ENCODE assay signal across 8 mouse cellular contexts in genomic region chr2:69635064-69635701, GRCm38 (mm10). TPM values are rescaled to one million over a fixed set of nuclear protein-coding genes. Genes with fewer than 3 reads are reported as not detected.
DNase-seq lines count a peak whose midpoint lies in the region; ATAC-seq lines count a peak whose summit lies in the region.

No protein-coding gene starts in this region.

- WGBS in forebrain, embryonic 11.5 days: 12% methylated on average over 11 of the region's 11 CpGs
- 6% methylated on average over 11 of the region's 11 CpGs for WGBS in hindbrain, embryonic 15.5 days
- 14% methylated on average over 11 of the region's 11 CpGs for WGBS in limb, embryonic 11.5 days
- WGBS in midbrain, embryonic 11.5 days: 14% methylated on average over 11 of the region's 11 CpGs
- 12% methylated on average over 11 of the region's 11 CpGs for WGBS in stomach, embryonic 14.5 days

- H3K4me2 ChIP-seq in forebrain, embryonic 11.5 days (ENCODE audit: low read depth, low read length, severe bottlenecking): peak overlapping the region; percentile 31; the same call in 1 of the 2 replicates
- peak overlapping the region; percentile 55 for H3K4me2 ChIP-seq in hindbrain, embryonic 15.5 days
- H3K4me2 ChIP-seq in limb, embryonic 11.5 days (ENCODE audit: low read depth, severe bottlenecking): no peak overlapping the region
- peak overlapping the region; percentile 5; the same call in 1 of the 2 replicates for H3K4me2 ChIP-seq in midbrain, embryonic 11.5 days
- peak overlapping the region; percentile 25 for H3K4me2 ChIP-seq in stomach, embryonic 14.5 days (replicated peaks; ENCODE audit: low read depth, low read length)

- H3K4me1 ChIP-seq in forebrain, embryonic 11.5 days (replicated peaks; ENCODE audit: control insufficient read depth, insufficient read depth, low read length): no peaks in the 10 kb centered on the region
- peaks cover 3% of the 10 kb centered on the region; the same call in 1 of the 2 replicates for H3K4me1 ChIP-seq in hindbrain, embryonic 15.5 days (replicated peaks)
- no peaks in the 10 kb centered on the region for H3K4me1 ChIP-seq in limb, embryonic 11.5 days (ENCODE audit: control insufficient read depth, insufficient read depth, low read length)
- H3K4me1 ChIP-seq in midbrain, embryonic 11.5 days (ENCODE audit: control insufficient read depth, insufficient read depth, low read length): no peaks in the 10 kb centered on the region
- no peaks in the 10 kb centered on the region for H3K4me1 ChIP-seq in stomach, embryonic 14.5 days (ENCODE audit: control insufficient read depth, insufficient read depth, low read length)

- peak; percentile 31 to 51 for DNase-seq in right cerebral cortex, adult 2 months (ENCODE audit: low spot score in 2 of 2)
- DNase-seq in right cerebral cortex, postnatal 25 days: no peak
- peak; percentile 36 for DNase-seq in c-Kit-negative CD71-positive TER-119-positive erythroid progenitor cells, embryonic 14.5 days (ENCODE audit: low read depth, low spot score)
- DNase-seq in forebrain, embryonic 11.5 days (ENCODE audit: low spot score): peak; percentile 75
- DNase-seq in limb, embryonic 11.5 days (ENCODE audit: low spot score): peak; percentile 77
- peak; percentile 95 for DNase-seq in midbrain, embryonic 11.5 days (ENCODE audit: low spot score, missing footprints)

- H3K9ac ChIP-seq in forebrain, embryonic 11.5 days (ENCODE audit: low read length): no peak overlapping the region; the same call in 1 of the 2 replicates
- no peak overlapping the region for H3K9ac ChIP-seq in hindbrain, embryonic 15.5 days
- peak overlapping the region; percentile 34; the same call in 1 of the 2 replicates for H3K9ac ChIP-seq in limb, embryonic 11.5 days (ENCODE audit: low read length)
- H3K9ac ChIP-seq in midbrain, embryonic 11.5 days (ENCODE audit: low read length): no peak overlapping the region
- H3K9ac ChIP-seq in stomach, embryonic 14.5 days (replicated peaks; ENCODE audit: low read depth, low read length): no peak overlapping the region

- peak; percentile 58; the same call in 1 of the 2 replicates for ATAC-seq in forebrain, embryonic 11.5 days (replicated peaks; ENCODE audit: low FRiP score)
- ATAC-seq in hindbrain, embryonic 15.5 days (ENCODE audit: low FRiP score, low read depth): no peak; the same call in 1 of the 2 replicates
- ATAC-seq in limb, embryonic 11.5 days (ENCODE audit: insufficient number of reproducible peaks, low FRiP score, low TSS enrichment, low read depth): no peak
- ATAC-seq in midbrain, embryonic 11.5 days (ENCODE audit: low FRiP score): peak; percentile 59; the same call in 1 of the 2 replicates
- ATAC-seq in stomach, embryonic 14.5 days (ENCODE audit: insufficient number of reproducible peaks, insufficient read depth, low FRiP score, low read depth): no peak

- H3K36me3 ChIP-seq in forebrain, embryonic 11.5 days (ENCODE audit: control insufficient read depth, insufficient read depth, low read length): no peaks in the 10 kb centered on the region
- H3K36me3 ChIP-seq in hindbrain, embryonic 15.5 days: no peaks in the 10 kb centered on the region
- H3K36me3 ChIP-seq in limb, embryonic 11.5 days (ENCODE audit: control insufficient read depth, insufficient read depth, low read length): no peaks in the 10 kb centered on the region
- H3K36me3 ChIP-seq in midbrain, embryonic 11.5 days (ENCODE audit: control insufficient read depth, insufficient read depth, low read length): no peaks in the 10 kb centered on the region
- no peaks in the 10 kb centered on the region for H3K36me3 ChIP-seq in stomach, embryonic 14.5 days (ENCODE audit: control insufficient read depth, insufficient read depth, low read length)

- no peaks in the 10 kb centered on the region for H3K9me3 ChIP-seq in forebrain, embryonic 11.5 days (ENCODE audit: control insufficient read depth, low read length)
- H3K9me3 ChIP-seq in hindbrain, embryonic 15.5 days: no peaks in the 10 kb centered on the region
- H3K9me3 ChIP-seq in limb, embryonic 11.5 days (ENCODE audit: control insufficient read depth, low read length): no peaks in the 10 kb centered on the region
- no peaks in the 10 kb centered on the region for H3K9me3 ChIP-seq in midbrain, embryonic 11.5 days (ENCODE audit: control insufficient read depth, low read length)
- no peaks in the 10 kb centered on the region; the same call in 1 of the 2 replicates for H3K9me3 ChIP-seq in stomach, embryonic 14.5 days (ENCODE audit: control insufficient read depth, low read depth, low read length)

- H3K27ac ChIP-seq in forebrain, embryonic 11.5 days (ENCODE audit: low read depth, low read length): no peak overlapping the region
- H3K27ac ChIP-seq in hindbrain, embryonic 15.5 days (replicated peaks): no peak overlapping the region
- no peak overlapping the region for H3K27ac ChIP-seq in limb, embryonic 11.5 days (replicated peaks; ENCODE audit: low read depth, low read length)
- no peak overlapping the region for H3K27ac ChIP-seq in midbrain, embryonic 11.5 days (ENCODE audit: low read depth, low read length)
- no peak overlapping the region for H3K27ac ChIP-seq in stomach, embryonic 14.5 days (ENCODE audit: low read length)

- peak overlapping the region; percentile 18; the same call in 1 of the 2 replicates for H3K4me3 ChIP-seq in forebrain, embryonic 11.5 days (ENCODE audit: low read depth, low read length)
- H3K4me3 ChIP-seq in hindbrain, embryonic 15.5 days: peak overlapping the region; percentile 32
- H3K4me3 ChIP-seq in limb, embryonic 11.5 days (ENCODE audit: low read depth, low read length): no peak overlapping the region
- H3K4me3 ChIP-seq in midbrain, embryonic 11.5 days (ENCODE audit: low read depth, low read length): peak overlapping the region; percentile 6; the same call in 1 of the 2 replicates
- H3K4me3 ChIP-seq in stomach, embryonic 14.5 days (ENCODE audit: low read depth, low read length): peak overlapping the region; percentile 21

- H3K27me3 ChIP-seq in forebrain, embryonic 11.5 days (ENCODE audit: control insufficient read depth, insufficient read depth, low read length): no peaks in the 10 kb centered on the region
- H3K27me3 ChIP-seq in hindbrain, embryonic 15.5 days: no peaks in the 10 kb centered on the region
- no peaks in the 10 kb centered on the region for H3K27me3 ChIP-seq in limb, embryonic 11.5 days (ENCODE audit: control insufficient read depth, insufficient read depth, low read length)
- no peaks in the 10 kb centered on the region for H3K27me3 ChIP-seq in midbrain, embryonic 11.5 days (ENCODE audit: control insufficient read depth, insufficient read depth, low read length)
- no peaks in the 10 kb centered on the region for H3K27me3 ChIP-seq in stomach, embryonic 14.5 days (ENCODE audit: control insufficient read depth, insufficient read depth, low read length)

RNA-seq across cellular contexts. Expression of gene Bbs5, which starts 11.8 kb away (rescaled TPM):
- polyA plus RNA-seq in forebrain, embryonic 11.5 days (2014; fragmentation: Nextera tagmentation; extraction: Ambion mirVana): 11.0 and 18.8 TPM in 2 replicates
- 22.5 and 27.7 TPM in 2 replicates for polyA plus RNA-seq in hindbrain, embryonic 15.5 days (2015; fragmentation: Nextera tagmentation; extraction: Ambion mirVana)
- 17.4 and 20.7 TPM in 2 replicates for polyA plus RNA-seq in limb, embryonic 11.5 days (2014; fragmentation: Nextera tagmentation; extraction: Ambion mirVana)
- 12.4 and 19.5 TPM in 2 replicates for polyA plus RNA-seq in midbrain, embryonic 11.5 days (2014; fragmentation: Nextera tagmentation; extraction: Ambion mirVana)
- 16.3 and 19.9 TPM in 2 replicates for polyA plus RNA-seq in stomach, embryonic 14.5 days (2014; fragmentation: Nextera tagmentation; extraction: Ambion mirVana)

RNA-seq across cellular contexts. Expression of gene Klhl41, which starts 34.7 kb away (rescaled TPM):
- 0.13 and 0.15 TPM in 2 replicates for polyA plus RNA-seq in forebrain, embryonic 11.5 days (2014; fragmentation: Nextera tagmentation; extraction: Ambion mirVana)
- 0.31 and 0.35 TPM in 2 replicates for polyA plus RNA-seq in hindbrain, embryonic 15.5 days (2015; fragmentation: Nextera tagmentation; extraction: Ambion mirVana)
- polyA plus RNA-seq in limb, embryonic 11.5 days (2014; fragmentation: Nextera tagmentation; extraction: Ambion mirVana): 2.7 and 3.5 TPM in 2 replicates
- 0.12 and 0.40 TPM in 2 replicates for polyA plus RNA-seq in midbrain, embryonic 11.5 days (2014; fragmentation: Nextera tagmentation; extraction: Ambion mirVana)
- polyA plus RNA-seq in stomach, embryonic 14.5 days (2014; fragmentation: Nextera tagmentation; extraction: Ambion mirVana): 0.51 and 0.52 TPM in 2 replicates

RNA-seq across cellular contexts. Expression of gene Lrp2, which starts 49.3 kb away (rescaled TPM):
- polyA plus RNA-seq in forebrain, embryonic 11.5 days (2014; fragmentation: Nextera tagmentation; extraction: Ambion mirVana): 3.0 and 3.1 TPM in 2 replicates
- 1.2 and 1.4 TPM in 2 replicates for polyA plus RNA-seq in hindbrain, embryonic 15.5 days (2015; fragmentation: Nextera tagmentation; extraction: Ambion mirVana)
- polyA plus RNA-seq in limb, embryonic 11.5 days (2014; fragmentation: Nextera tagmentation; extraction: Ambion mirVana): 0.03 and 0.07 TPM in 2 replicates
- polyA plus RNA-seq in midbrain, embryonic 11.5 days (2014; fragmentation: Nextera tagmentation; extraction: Ambion mirVana): 5.0 and 5.6 TPM in 2 replicates
- 0.84 and 1.00 TPM in 2 replicates for polyA plus RNA-seq in stomach, embryonic 14.5 days (2014; fragmentation: Nextera tagmentation; extraction: Ambion mirVana)

Comparison
In these comparisons a context has a peak if more than half of its experiments do, and no peak if none do; other contexts are left out.
1. ATAC-seq: peak in forebrain, embryonic 11.5 days (single experiment) and midbrain, embryonic 11.5 days (single experiment); none in hindbrain, embryonic 15.5 days (single experiment), limb, embryonic 11.5 days (single experiment) and stomach, embryonic 14.5 days (single experiment).